Mouse (Mus musculus): ENCODE results near the gene Cmpk2.
"Not testable (repeated sequence)": the region's sequence is repeated elsewhere in the genome, so short reads cannot be mapped to it uniquely, and the experiment has no call there.

GRCm38 (mm10) chr12:26485738-26486580 lies 17.0 kb downstream of the Cmpk2 start:
- TF ChIP-seq CTCF (IDR thresholded peaks at IDR 0.05; ENCODE audit: low read depth, low read length); POLR2A (IDR thresholded peaks at IDR 0.05; ENCODE audit: borderline replicate concordance, low read depth, low read length): not testable (repeated sequence)
